Mouse (Mus musculus): Measurements from ENCODE around the gene Gon7. TPM values are rescaled to one million over a fixed set of nuclear protein-coding genes. Genes with fewer than 3 reads are reported as not detected.

The Gon7 gene
- polyA plus RNA-seq, 1 experiment from 2014 or later, result 46.0 TPM

GRCm38 (mm10) chr12:102776035-102776434, 18.4 kb upstream of the Gon7 start:
- 92% methylated on average over 14 of the region's 14 CpGs for WGBS
- Histone ChIP-seq H3K27me3 (ENCODE audit: control insufficient read depth, insufficient read depth, low read length) (no peaks in the 10 kb centered on the region), H3K9me3 (ENCODE audit: control insufficient read depth, low read length) (no peaks in the 10 kb centered on the region), H3K27ac (ENCODE audit: low read depth, low read length) (no peak overlapping the region), H3K36me3 (ENCODE audit: control insufficient read depth, insufficient read depth, low read length) (peaks cover 12% of the 10 kb centered on the region), H3K9ac (ENCODE audit: low read length) (no peak overlapping the region), H3K4me1 (replicated peaks; ENCODE audit: control insufficient read depth, insufficient read depth, low read length) (no peaks in the 10 kb centered on the region), H3K4me2 (ENCODE audit: low read depth, low read length, severe bottlenecking) (no peak overlapping the region), H3K4me3 (ENCODE audit: low read depth, low read length) (no peak overlapping the region)
- ATAC-seq (replicated peaks; ENCODE audit: low FRiP score) (no peak), DNase-seq (ENCODE audit: low spot score) (no peak)

DNA sequence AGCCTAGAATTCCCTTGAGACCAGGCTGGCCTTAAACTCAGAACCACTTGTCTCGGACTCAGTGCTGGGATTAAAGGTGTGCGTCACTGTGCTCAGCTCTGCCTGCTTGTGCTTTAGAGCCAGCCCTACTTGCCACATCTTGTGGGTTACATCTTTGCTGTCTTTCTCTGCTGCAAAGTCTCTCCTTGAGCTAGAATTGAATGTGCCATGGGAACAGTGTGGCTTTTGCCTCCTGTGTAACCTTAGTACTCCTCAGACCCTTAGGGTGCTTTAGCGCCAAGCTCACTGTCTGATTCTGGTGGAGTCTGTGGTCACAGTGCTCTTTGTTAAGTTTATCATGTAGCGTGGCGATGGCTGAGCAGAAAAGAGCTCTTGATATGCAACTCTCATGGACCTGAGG, 15.1 kb upstream of the Gon7 start:
- Histone ChIP-seq H3K27ac (ENCODE audit: low read depth, low read length) (no peak overlapping the region), H3K27me3 (ENCODE audit: control insufficient read depth, insufficient read depth, low read length) (no peaks in the 10 kb centered on the region), H3K9ac (ENCODE audit: low read length) (no peak overlapping the region), H3K4me1 (replicated peaks; ENCODE audit: control insufficient read depth, insufficient read depth, low read length) (no peaks in the 10 kb centered on the region), H3K4me2 (ENCODE audit: low read depth, low read length, severe bottlenecking) (no peak overlapping the region), H3K4me3 (ENCODE audit: low read depth, low read length) (no peak overlapping the region), H3K9me3 (ENCODE audit: control insufficient read depth, low read length) (no peaks in the 10 kb centered on the region), H3K36me3 (ENCODE audit: control insufficient read depth, insufficient read depth, low read length) (peaks cover 21% of the 10 kb centered on the region)
- WGBS, result 90% methylated on average over 5 of the region's 5 CpGs
- no peak for ATAC-seq (replicated peaks; ENCODE audit: low FRiP score)
- no peak for DNase-seq (ENCODE audit: low spot score)

- no peak for DNase-seq (ENCODE audit: low spot score)
- H3K36me3 ChIP-seq (ENCODE audit: control insufficient read depth, insufficient read depth, low read length), result peaks cover 19% of the 10 kb centered on the region
- no peak for ATAC-seq (replicated peaks; ENCODE audit: low FRiP score)
These were observed 14.0 kb upstream of the Gon7 start for GRCm38 (mm10) chr12:102771601-102772000.

DNA sequence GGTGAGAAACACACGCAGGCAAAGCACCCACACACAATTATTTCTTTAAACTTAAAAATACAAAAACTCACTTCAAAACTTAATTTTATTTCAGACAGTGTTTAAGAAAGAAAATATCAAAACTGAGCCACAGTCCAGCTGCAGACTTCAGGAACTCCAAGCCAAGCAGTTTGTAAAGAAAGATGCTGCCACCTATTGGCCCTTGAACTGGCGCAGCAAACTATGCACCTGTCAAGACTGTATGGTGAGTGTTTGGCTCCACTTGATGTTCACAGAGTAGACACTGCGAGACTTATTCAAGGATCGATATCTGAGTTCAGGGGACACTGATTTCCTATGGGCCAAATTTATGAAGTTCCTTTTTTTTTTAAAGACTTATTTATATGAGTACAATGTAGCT, 11.4 kb upstream of the Gon7 start:
- ATAC-seq (replicated peaks; ENCODE audit: low FRiP score) (no peak), DNase-seq (ENCODE audit: low spot score) (no peak)
- H3K4me1 ChIP-seq (replicated peaks; ENCODE audit: control insufficient read depth, insufficient read depth, low read length), result no peaks in the 10 kb centered on the region
- no peak overlapping the region for H3K9ac ChIP-seq (ENCODE audit: low read length)
- H3K4me3 ChIP-seq (ENCODE audit: low read depth, low read length), result no peak overlapping the region
- no peaks in the 10 kb centered on the region for H3K27me3 ChIP-seq (ENCODE audit: control insufficient read depth, insufficient read depth, low read length)
- no peaks in the 10 kb centered on the region for H3K9me3 ChIP-seq (ENCODE audit: control insufficient read depth, low read length)
- no peak overlapping the region for H3K27ac ChIP-seq (ENCODE audit: low read depth, low read length)
- no peak overlapping the region for H3K4me2 ChIP-seq (ENCODE audit: low read depth, low read length, severe bottlenecking)
- WGBS, result 93% methylated on average over 4 of the region's 4 CpGs
- peaks cover 19% of the 10 kb centered on the region for H3K36me3 ChIP-seq (ENCODE audit: control insufficient read depth, insufficient read depth, low read length)

More at GRCm38 (mm10) chr12:102771601-102772000, 14.0 kb upstream of the Gon7 start:
- Histone ChIP-seq H3K9ac (ENCODE audit: low read length) (no peak overlapping the region), H3K4me1 (replicated peaks; ENCODE audit: control insufficient read depth, insufficient read depth, low read length) (no peaks in the 10 kb centered on the region), H3K27ac (ENCODE audit: low read depth, low read length) (no peak overlapping the region), H3K4me3 (ENCODE audit: low read depth, low read length) (no peak overlapping the region), H3K4me2 (ENCODE audit: low read depth, low read length, severe bottlenecking) (no peak overlapping the region), H3K9me3 (ENCODE audit: control insufficient read depth, low read length) (no peaks in the 10 kb centered on the region), H3K27me3 (ENCODE audit: control insufficient read depth, insufficient read depth, low read length) (no peaks in the 10 kb centered on the region)
- WGBS, result 99% methylated on average over 8 of the region's 8 CpGs

DNA sequence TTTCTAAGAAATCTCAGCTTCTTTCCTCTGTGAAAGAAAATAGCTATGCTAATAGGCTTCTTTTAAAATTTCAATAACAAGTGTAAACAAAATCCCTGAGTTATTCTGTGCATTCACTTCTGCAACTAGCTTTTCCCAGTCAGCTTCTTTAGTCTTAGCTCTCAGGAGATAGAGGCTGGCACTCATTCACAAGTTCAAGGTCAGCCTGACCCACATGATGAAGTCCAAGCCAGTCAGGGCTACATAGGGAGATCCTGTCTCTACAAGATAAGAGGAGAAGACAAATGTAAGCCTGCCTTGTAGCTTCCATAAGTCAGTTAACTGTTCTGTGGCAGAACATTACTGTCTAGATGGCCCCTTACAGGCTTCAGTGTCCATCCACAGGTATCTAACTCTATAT, 6.1 kb upstream of the Gon7 start:
- peaks cover 5% of the 10 kb centered on the region; the same call in 1 of the 2 replicates for H3K36me3 ChIP-seq (ENCODE audit: control insufficient read depth, insufficient read depth, low read length)
- no peak overlapping the region for H3K27ac ChIP-seq (ENCODE audit: low read depth, low read length)
- ATAC-seq (replicated peaks; ENCODE audit: low FRiP score), result no peak
- H3K27me3 ChIP-seq (ENCODE audit: control insufficient read depth, insufficient read depth, low read length), result no peaks in the 10 kb centered on the region
- H3K9me3 ChIP-seq (ENCODE audit: control insufficient read depth, low read length), result no peaks in the 10 kb centered on the region
- no peak overlapping the region for H3K4me3 ChIP-seq (ENCODE audit: low read depth, low read length)
- no peak for DNase-seq (ENCODE audit: low spot score)
- H3K4me2 ChIP-seq (ENCODE audit: low read depth, low read length, severe bottlenecking), result no peak overlapping the region
- H3K4me1 ChIP-seq (replicated peaks; ENCODE audit: control insufficient read depth, insufficient read depth, low read length), result peaks cover 3% of the 10 kb centered on the region; the same call in 1 of the 2 replicates
- no peak overlapping the region for H3K9ac ChIP-seq (ENCODE audit: low read length)

GRCm38 (mm10) chr12:102761668-102762067, 4.1 kb upstream of the Gon7 start:
- H3K27me3 ChIP-seq (ENCODE audit: control insufficient read depth, insufficient read depth, low read length), result no peaks in the 10 kb centered on the region
- peaks cover 4% of the 10 kb centered on the region; the same call in 1 of the 2 replicates for H3K4me1 ChIP-seq (replicated peaks; ENCODE audit: control insufficient read depth, insufficient read depth, low read length)
- 89% methylated on average over 3 of the region's 3 CpGs for WGBS
- H3K9me3 ChIP-seq (ENCODE audit: control insufficient read depth, low read length), result no peaks in the 10 kb centered on the region
- no peak overlapping the region for H3K4me3 ChIP-seq (ENCODE audit: low read depth, low read length)
- no peak overlapping the region for H3K4me2 ChIP-seq (ENCODE audit: low read depth, low read length, severe bottlenecking)
- H3K27ac ChIP-seq (ENCODE audit: low read depth, low read length), result no peak overlapping the region
- H3K9ac ChIP-seq (ENCODE audit: low read length), result no peak overlapping the region
- no peak for DNase-seq (ENCODE audit: low spot score)
- no peak for ATAC-seq (replicated peaks; ENCODE audit: low FRiP score)
- H3K36me3 ChIP-seq (ENCODE audit: control insufficient read depth, insufficient read depth, low read length), result no peaks in the 10 kb centered on the region; the same call in 1 of the 2 replicates

- 0 out of 2 replicates have a peak overlapping the region, but pooled peaks have one; percentile 64 for H3K27ac ChIP-seq (ENCODE audit: low read depth, low read length)
- 4% methylated on average over 5 of the region's 5 CpGs for WGBS
These were observed 1.3 kb upstream of the Gon7 start for GRCm38 (mm10) chr12:102758936-102759335.

GRCm38 (mm10) chr12:102758403-102758756, 777 bp upstream of the Gon7 start, which contains the start of gene Gm20604:
Gene Gm20604, minus strand, starts transcription at chr12:102758672.
- Histone ChIP-seq H3K27ac (ENCODE audit: low read depth, low read length) (peak within 1 kb of the TSS; percentile 84), H3K27me3 (ENCODE audit: control insufficient read depth, insufficient read depth, low read length) (no peaks in the 10 kb centered on the region), H3K4me2 (ENCODE audit: low read depth, low read length, severe bottlenecking) (peak within 1 kb of the TSS; percentile 87), H3K36me3 (ENCODE audit: control insufficient read depth, insufficient read depth, low read length) (no peaks in the 10 kb centered on the region; the same call in 1 of the 2 replicates), H3K4me1 (replicated peaks; ENCODE audit: control insufficient read depth, insufficient read depth, low read length) (peaks cover 8% of the 10 kb centered on the region; the same call in 1 of the 2 replicates), H3K9ac (ENCODE audit: low read length) (peak within 1 kb of the TSS; percentile 84), H3K4me3 (ENCODE audit: low read depth, low read length) (peak within 1 kb of the TSS; percentile 75), H3K9me3 (ENCODE audit: control insufficient read depth, low read length) (no peaks in the 10 kb centered on the region)
- WGBS, result 0% methylated on average over 10 of the region's 10 CpGs
- DNase-seq (ENCODE audit: low spot score) (no peak), ATAC-seq (replicated peaks; ENCODE audit: low FRiP score) (no peak)

More at GRCm38 (mm10) chr12:102758936-102759335, 1.3 kb upstream of the Gon7 start:
- H3K4me1 ChIP-seq (replicated peaks; ENCODE audit: control insufficient read depth, insufficient read depth, low read length), result peaks cover 8% of the 10 kb centered on the region; the same call in 1 of the 2 replicates
- no peak for ATAC-seq (replicated peaks; ENCODE audit: low FRiP score)
- peak overlapping the region; percentile 75 for H3K4me3 ChIP-seq (ENCODE audit: low read depth, low read length)
- H3K27me3 ChIP-seq (ENCODE audit: control insufficient read depth, insufficient read depth, low read length), result no peaks in the 10 kb centered on the region
- peak overlapping the region; percentile 84 for H3K9ac ChIP-seq (ENCODE audit: low read length)
- peak overlapping the region; percentile 87 for H3K4me2 ChIP-seq (ENCODE audit: low read depth, low read length, severe bottlenecking)
- DNase-seq (ENCODE audit: low spot score), result no peak
- H3K36me3 ChIP-seq (ENCODE audit: control insufficient read depth, insufficient read depth, low read length), result no peaks in the 10 kb centered on the region; the same call in 1 of the 2 replicates
- H3K9me3 ChIP-seq (ENCODE audit: control insufficient read depth, low read length), result no peaks in the 10 kb centered on the region

DNA sequence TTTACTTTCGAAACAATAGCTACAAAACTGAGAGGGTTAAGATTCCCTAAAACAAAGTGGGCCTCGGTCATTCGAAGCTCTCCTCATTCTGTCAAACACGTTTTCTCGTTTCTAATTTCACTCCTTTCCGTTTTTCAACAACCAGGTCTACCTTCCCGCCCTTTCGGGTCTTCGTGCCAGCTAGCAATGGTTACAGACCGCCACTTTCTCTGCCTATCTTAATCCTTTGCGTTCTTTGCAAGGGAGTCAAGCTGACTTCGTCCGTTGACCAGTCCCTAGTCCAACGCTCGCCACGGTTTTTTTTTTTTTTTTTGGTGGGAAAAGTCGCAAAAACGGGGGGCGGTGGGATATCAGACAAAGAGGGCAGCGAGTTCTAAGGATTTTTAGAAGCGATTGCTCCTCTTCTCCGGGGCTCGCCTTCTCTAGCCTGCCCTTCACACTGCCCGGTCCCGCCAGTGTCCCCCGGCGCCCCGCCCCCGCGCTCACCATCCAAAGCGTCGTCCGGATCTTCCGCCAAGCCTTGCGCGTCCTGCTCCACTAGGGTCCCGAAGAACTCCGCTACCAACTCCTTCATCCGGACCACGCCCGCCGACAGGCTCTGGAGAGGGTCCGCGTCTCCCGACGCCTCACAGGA, 431 bp downstream of the Gon7 start:
- DNase-seq (ENCODE audit: low spot score), result no peak
- peak overlapping the region; percentile 84 for H3K27ac ChIP-seq (ENCODE audit: low read depth, low read length)
- H3K9ac ChIP-seq (ENCODE audit: low read length), result peak overlapping the region; percentile 75
- H3K9me3 ChIP-seq (ENCODE audit: control insufficient read depth, low read length), result no peaks in the 10 kb centered on the region
- H3K4me1 ChIP-seq (replicated peaks; ENCODE audit: control insufficient read depth, insufficient read depth, low read length), result peaks cover 8% of the 10 kb centered on the region; the same call in 1 of the 2 replicates
- H3K4me3 ChIP-seq (ENCODE audit: low read depth, low read length), result peak overlapping the region; percentile 75
- H3K36me3 ChIP-seq (ENCODE audit: control insufficient read depth, insufficient read depth, low read length), result no peaks in the 10 kb centered on the region
- peak; percentile 81; the same call in 1 of the 2 replicates for ATAC-seq (replicated peaks; ENCODE audit: low FRiP score)
- peak overlapping the region; percentile 82 for H3K4me2 ChIP-seq (ENCODE audit: low read depth, low read length, severe bottlenecking)
- 1% methylated on average over 46 of the region's 46 CpGs for WGBS
- no peaks in the 10 kb centered on the region for H3K27me3 ChIP-seq (ENCODE audit: control insufficient read depth, insufficient read depth, low read length)
